Mouse (Mus musculus) hindbrain, postnatal 0 days (tissue): ENCODE data around the gene Alkbh3. TPM values are rescaled to one million over a fixed set of nuclear protein-coding genes. Genes with fewer than 3 reads are reported as not detected.
A peak's percentile ranks its signal among the peaks of the same experiment; 100 is the strongest.

ENCODE experiments used
- ATAC-seq: fragments of 200-750 bp; cut with Nextera tagmentation; 2 replicates; pipeline ENCODE4 v1.8.0; 2017; ENCODE audit warnings: mild to moderate bottlenecking, moderate TSS enrichment, moderate library complexity
- DNase-seq: peaks from one replicate; pipeline ENCODE4 v3.0.0-alpha.2; 2015; ENCODE audit warnings: low spot score
- H3K27ac ChIP-seq: fragments of 300-500 bp; sonication (generic); 2 replicates; pipeline ENCODE4 v1.5.1; 2014; ENCODE audit warnings: mild to moderate bottlenecking
- H3K27me3 ChIP-seq: fragments of 300-500 bp; sonication (generic); 2 replicates; pipeline ENCODE4 v1.6.1; 2014; ENCODE audit warnings: low read length, mixed read lengths; ENCODE audit not compliant: insufficient read depth
- H3K36me3 ChIP-seq: fragments of 300-500 bp; sonication (generic); 2 replicates; pipeline ENCODE4 v1.6.1; 2014; ENCODE audit warnings: low read length, mixed read lengths; ENCODE audit not compliant: insufficient read depth
- H3K4me1 ChIP-seq: fragments of 300-500 bp; sonication (generic); 2 replicates; pipeline ENCODE4 v1.6.1; 2014; ENCODE audit warnings: antibody characterized with exemption, low read length, mixed read lengths; ENCODE audit not compliant: insufficient read depth
- H3K4me2 ChIP-seq: fragments of 300-500 bp; sonication (generic); 2 replicates; pipeline ENCODE4 v1.6.1; 2014; ENCODE audit warnings: low read depth, mild to moderate bottlenecking, low read length, moderate library complexity, mixed read lengths
- H3K4me3 ChIP-seq: fragments of 300-500 bp; sonication (generic); 2 replicates; pipeline ENCODE4 v1.5.1; 2014; ENCODE audit warnings: low read length
- H3K9ac ChIP-seq: fragments of 300-500 bp; sonication (generic); replicated peaks from 2 replicates; pipeline ENCODE4 v1.6.1; 2014; ENCODE audit warnings: mild to moderate bottlenecking, low read length, moderate library complexity, mixed read lengths
- H3K9me3 ChIP-seq: fragments of 300-500 bp; sonication (generic); 2 replicates; pipeline ENCODE4 v1.6.1; 2016; ENCODE audit warnings: low read length, mixed read lengths
- CTCF ChIP-seq: IDR thresholded peaks from 2 replicates; pipeline ENCODE4 v1.5.1; 2016; ENCODE audit warnings: antibody characterized with exemption, control low read depth, low read depth
- WGBS: fragments of 180-500 bp; shearing (Covaris S2); extraction: QIAGEN DNeasy Blood & Tissue Kit; methylation state at CpG from one replicate; pipeline ENCODE4 v1.1.7; 2014; 5-methylcytosine and 5-hydroxymethylcytosine counted together
- polyA plus RNA-seq: library from polyadenylated mRNA; unstranded; fragments of >200 nt; fragmentation: Nextera tagmentation; extraction: Ambion mirVana; gene quantifications from 2 replicates; pipeline ENCODE4 v1.2.1, GENCODE M21; 2015
- total RNA-seq: library from RNA; depleted of rRNA; stranded (reverse); fragments of >200 nt; gene quantifications from 2 replicates; pipeline ENCODE4 v1.2.3, GENCODE M21; 2014

Alkbh3 gene
- total and polyA plus RNA-seq, 2 experiments from 2014 or later, result 48.9 to 61.1 TPM

DNA sequence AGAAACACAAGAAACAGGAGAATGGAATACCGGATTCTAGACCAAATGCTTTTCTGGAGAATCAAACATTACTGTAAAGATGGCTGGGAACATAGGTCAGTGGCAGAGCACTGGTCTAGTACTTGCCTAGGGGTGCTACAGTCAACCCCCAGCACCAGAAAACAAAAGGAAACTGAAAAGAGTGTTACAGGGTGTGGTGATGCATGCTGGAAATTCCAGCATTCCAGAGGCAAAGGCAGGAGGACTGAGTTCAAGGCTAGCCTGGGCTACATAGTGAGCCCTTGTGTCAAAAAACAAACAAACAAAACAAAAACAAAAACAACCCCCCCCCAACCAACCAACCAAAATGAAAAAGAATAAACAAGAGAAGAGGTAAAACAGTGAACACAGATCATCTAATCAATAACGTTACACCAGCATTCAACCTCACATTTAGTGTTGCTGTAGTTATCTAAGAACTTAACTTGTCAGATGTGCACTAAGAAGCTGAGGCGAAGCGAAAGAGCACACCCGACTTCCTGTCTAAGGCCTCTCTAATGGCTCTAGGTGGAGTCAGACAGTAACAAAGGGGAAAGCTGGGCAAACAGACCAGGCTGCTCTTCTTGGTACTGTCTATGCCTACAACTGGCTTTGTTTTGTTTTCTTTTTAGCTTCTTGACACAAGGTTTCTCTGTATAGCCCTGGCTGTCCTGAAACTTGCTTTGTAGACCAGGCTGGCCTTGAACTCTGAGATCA, 30.0 kb upstream of the Alkbh3 start:
- TF ChIP-seq CTCF, result no peak

DNA sequence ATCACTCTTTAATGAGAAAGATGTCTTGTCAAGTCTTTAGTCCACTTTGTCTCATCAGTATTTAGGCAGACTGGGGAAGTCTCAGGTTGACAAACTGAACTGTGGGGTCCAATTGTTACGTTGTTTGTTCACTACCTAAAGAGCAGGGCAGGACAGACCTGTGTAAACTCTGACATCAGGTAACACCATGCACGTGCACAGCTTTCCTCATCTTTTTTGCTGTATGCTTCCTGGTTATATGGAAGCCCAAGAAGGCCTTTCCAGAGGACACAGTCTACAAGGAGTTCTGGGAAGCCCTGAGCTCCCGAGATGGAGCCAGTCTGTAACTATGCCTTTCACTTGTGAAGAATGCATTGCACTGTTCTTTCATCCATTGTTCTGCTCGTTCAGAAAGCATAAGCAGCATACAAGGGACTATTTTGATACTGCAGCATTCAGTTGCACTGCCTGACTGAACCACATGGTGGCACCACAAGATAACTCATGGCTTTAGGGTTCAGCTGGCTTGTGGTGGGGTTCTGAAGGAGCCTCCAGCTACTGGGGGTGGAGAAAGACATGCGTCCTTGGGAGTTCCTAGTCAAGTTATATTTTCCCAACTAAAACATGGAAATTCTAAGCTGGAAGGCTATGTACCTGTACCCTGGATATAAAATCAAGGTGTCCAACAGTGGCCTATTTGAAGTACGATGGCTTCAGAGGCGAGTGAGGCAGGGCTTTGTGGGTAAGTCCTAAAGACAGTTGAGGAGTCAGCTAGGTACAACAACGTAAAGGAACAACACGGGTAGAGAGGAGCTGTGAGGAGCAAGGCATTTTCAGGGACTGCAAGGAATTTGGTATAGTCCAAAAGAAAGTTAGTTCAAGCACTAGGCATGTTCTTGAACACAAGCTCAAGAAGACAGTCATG, 25.1 kb upstream of the Alkbh3 start:
- ATAC-seq, result peak; percentile 91
- peak; percentile 90 for DNase-seq
- 62% methylated on average over 9 of the region's 9 CpGs for WGBS
- H3K27me3 ChIP-seq, result no peaks in the 10 kb centered on the region
- H3K27ac ChIP-seq, result no peak overlapping the region
- H3K4me3 ChIP-seq, result no peak overlapping the region
- H3K36me3 ChIP-seq, result peaks cover 15% of the 10 kb centered on the region
- no peak overlapping the region for H3K4me2 ChIP-seq
- H3K9me3 ChIP-seq, result no peaks in the 10 kb centered on the region
- H3K4me1 ChIP-seq, result no peaks in the 10 kb centered on the region
- TF ChIP-seq CTCF, result peak; percentile 96
- H3K9ac ChIP-seq, result no peak overlapping the region

More for the DNA sequence above, 30.0 kb upstream of the Alkbh3 start:
- H3K4me3 ChIP-seq, result no peak overlapping the region
- H3K27me3 ChIP-seq, result no peaks in the 10 kb centered on the region
- WGBS, result 90% methylated on average over 5 of the region's 5 CpGs
- DNase-seq (no peak), ATAC-seq (no peak)
- no peaks in the 10 kb centered on the region for H3K36me3 ChIP-seq
- peaks cover 4% of the 10 kb centered on the region; the same call in 1 of the 2 replicates for H3K4me1 ChIP-seq
- H3K9me3 ChIP-seq, result no peaks in the 10 kb centered on the region
- H3K9ac ChIP-seq, result no peak overlapping the region
- H3K27ac ChIP-seq, result no peak overlapping the region
- no peak overlapping the region for H3K4me2 ChIP-seq

DNA sequence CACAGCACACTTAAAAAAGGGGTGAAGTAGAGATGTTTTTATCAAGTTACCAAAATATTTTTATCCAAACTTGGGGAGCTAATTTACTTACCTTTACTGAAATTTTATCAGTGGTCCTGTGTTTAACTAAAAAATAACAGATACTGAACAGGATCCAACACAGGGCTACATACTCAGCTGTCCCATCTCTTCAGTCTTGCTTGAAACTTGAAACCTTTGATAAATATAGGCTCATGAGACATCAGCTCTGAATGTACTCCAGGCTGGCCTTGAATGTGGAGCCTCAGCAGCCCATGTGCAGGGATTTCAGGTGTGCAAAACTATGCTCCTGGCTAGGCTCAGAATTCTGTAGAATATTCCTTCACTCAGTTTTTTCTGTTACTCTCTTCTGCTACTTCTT, 20.0 kb upstream of the Alkbh3 start:
- DNase-seq, result no peak
- Histone ChIP-seq H3K9me3 (no peaks in the 10 kb centered on the region), H3K27ac (no peak overlapping the region), H3K36me3 (peaks cover 15% of the 10 kb centered on the region), H3K4me2 (no peak overlapping the region), H3K4me3 (no peak overlapping the region), H3K27me3 (no peaks in the 10 kb centered on the region), H3K4me1 (no peaks in the 10 kb centered on the region), H3K9ac (no peak overlapping the region)
- ATAC-seq, result no peak
- TF ChIP-seq CTCF, result no peak

DNA sequence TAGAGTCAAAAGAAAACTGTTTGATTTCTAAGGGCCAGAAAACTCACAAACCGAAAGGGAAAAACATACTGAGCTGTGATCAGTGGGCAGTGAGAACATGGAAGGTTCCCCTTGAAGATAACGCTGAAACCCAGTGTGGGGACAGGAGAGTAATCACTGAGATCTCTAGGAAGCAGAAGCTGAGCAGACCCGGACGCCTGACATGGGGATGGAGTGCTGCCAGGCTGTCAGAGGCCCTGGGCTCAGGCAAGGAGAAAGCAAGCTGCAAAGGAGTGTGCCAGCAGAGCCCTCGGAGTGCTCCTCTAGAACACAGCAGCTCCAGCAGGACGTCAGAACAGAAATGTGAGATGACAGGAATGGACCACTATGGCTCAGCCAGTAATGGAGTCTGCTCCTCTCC, 14.0 kb upstream of the Alkbh3 start:
- Histone ChIP-seq H3K4me3 (no peak overlapping the region), H3K9me3 (no peaks in the 10 kb centered on the region), H3K27ac (no peak overlapping the region), H3K4me1 (no peaks in the 10 kb centered on the region), H3K36me3 (no peaks in the 10 kb centered on the region), H3K9ac (no peak overlapping the region), H3K27me3 (no peaks in the 10 kb centered on the region), H3K4me2 (no peak overlapping the region)
- TF ChIP-seq CTCF, result no peak
- 45% methylated on average over 6 of the region's 6 CpGs for WGBS
- DNase-seq (no peak), ATAC-seq (no peak)

- DNase-seq, result peak; percentile 93
- peak; percentile 99 for TF ChIP-seq CTCF
- H3K4me1 ChIP-seq, result no peaks in the 10 kb centered on the region
- no peak overlapping the region for H3K9ac ChIP-seq
- no peak overlapping the region for H3K4me3 ChIP-seq
- H3K36me3 ChIP-seq, result peaks cover 66% of the 10 kb centered on the region
- H3K9me3 ChIP-seq, result no peaks in the 10 kb centered on the region
- ATAC-seq, result peak; percentile 80
- no peak overlapping the region for H3K27ac ChIP-seq
- H3K4me2 ChIP-seq, result no peak overlapping the region
- WGBS, result 3% methylated on average over 2 of the region's 2 CpGs
- no peaks in the 10 kb centered on the region for H3K27me3 ChIP-seq
Measured at GRCm38 (mm10) chr2:94002331-94002730, 8.3 kb downstream of the Alkbh3 start.

GRCm38 (mm10) chr2:94001918-94002317, 8.7 kb downstream of the Alkbh3 start:
- H3K4me2 ChIP-seq, result no peak overlapping the region
- no peak overlapping the region for H3K27ac ChIP-seq
- no peaks in the 10 kb centered on the region for H3K4me1 ChIP-seq
- H3K36me3 ChIP-seq, result peaks cover 67% of the 10 kb centered on the region
- no peak for TF ChIP-seq CTCF
- ATAC-seq, result no peak
- WGBS, result 79% methylated on average over 4 of the region's 4 CpGs
- no peak for DNase-seq
- no peaks in the 10 kb centered on the region for H3K27me3 ChIP-seq
- no peak overlapping the region for H3K9ac ChIP-seq
- no peaks in the 10 kb centered on the region for H3K9me3 ChIP-seq
- H3K4me3 ChIP-seq, result no peak overlapping the region
